Mouse (Mus musculus) G1E-ER4 (cell line): ENCODE measurements around the gene Ccdc28b. TPM values are rescaled to one million over a fixed set of nuclear protein-coding genes. Genes with fewer than 3 reads are reported as not detected.

Source experiments
- GATA1 ChIP-seq: IDR thresholded peaks from one replicate; pipeline ENCODE4 v1.8.0; 2012; ENCODE audit warnings: low read length, inconsistent platforms
- polyA plus RNA-seq: library from polyadenylated mRNA; stranded (reverse); fragments of >175 nt; gene quantifications from 2 replicates; pipeline ENCODE4 v1.2.3, GENCODE M21; 2012

Gene Ccdc28b
- polyA plus RNA-seq, 1 experiment = 11.2 TPM

DNA sequence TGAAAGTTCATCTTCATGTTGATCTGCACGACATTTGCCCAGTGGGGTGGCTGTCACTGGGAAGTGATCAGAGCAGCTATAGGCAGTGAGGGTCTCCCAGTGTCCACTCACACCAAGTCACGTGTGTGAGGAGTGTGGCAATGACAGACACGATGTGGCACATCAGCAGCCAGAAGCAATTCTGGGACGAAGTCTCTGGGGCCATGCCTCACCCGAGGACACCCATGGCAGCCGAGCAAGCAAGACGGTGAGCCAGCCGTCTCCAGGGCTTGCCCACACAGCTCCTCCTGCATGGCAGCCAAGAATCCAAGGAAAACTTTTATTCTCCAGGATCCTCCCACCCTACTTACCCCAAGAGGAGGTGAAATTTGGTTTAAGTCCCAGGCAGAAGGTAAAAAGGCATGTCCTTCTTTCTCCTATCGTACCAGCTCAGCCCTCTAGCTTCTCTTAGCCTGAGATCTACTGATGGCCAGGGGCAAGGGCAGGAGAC, 7.9 kb downstream of the Ccdc28b start:
- TF ChIP-seq GATA1 = no peak

DNA sequence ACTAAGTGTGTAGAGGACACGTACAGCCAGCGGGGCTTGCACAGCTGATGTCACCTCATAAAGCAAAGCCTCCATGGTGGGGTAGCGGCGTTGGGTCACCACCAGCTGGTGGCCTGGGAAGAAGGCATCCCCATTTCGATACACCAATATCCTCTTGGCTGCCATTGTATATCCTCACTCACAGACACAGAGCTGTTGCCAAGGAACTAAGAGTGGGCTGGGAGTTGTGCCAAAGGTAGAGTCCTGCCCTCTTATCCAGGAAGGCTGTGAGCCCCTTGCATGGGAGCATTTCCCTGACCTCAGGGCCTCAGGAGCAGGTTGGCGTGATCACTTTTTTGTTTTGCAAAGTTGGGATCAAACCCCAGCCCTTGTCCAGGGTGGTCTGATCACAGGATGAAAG, 9.7 kb downstream of the Ccdc28b start, which contains the start of gene Dcdc2b:
Dcdc2b (minus strand) TSS at position 165 of the 400 bp plus-strand sequence.
- no peak for TF ChIP-seq GATA1

DNA sequence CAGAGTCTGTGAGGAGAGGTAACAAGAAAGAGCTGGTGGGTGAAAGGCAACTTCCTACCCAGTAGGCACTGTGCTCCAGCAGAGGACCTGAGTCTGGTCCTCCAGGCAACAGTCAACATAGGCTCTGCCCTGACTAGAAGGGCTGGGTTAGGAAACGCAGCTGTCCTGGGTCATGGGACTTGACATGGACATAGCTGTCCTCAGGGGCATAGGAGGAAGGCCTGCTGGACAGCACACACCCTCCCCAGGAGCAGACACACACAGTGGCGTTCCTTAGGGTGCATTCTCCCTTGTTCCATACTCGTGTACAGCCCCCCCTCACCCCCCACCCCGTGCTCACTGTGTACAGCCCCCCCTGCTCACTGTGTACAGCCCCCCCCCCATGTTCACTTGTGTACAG, 13.3 kb downstream of the Ccdc28b start:
- TF ChIP-seq GATA1 = no peak

DNA sequence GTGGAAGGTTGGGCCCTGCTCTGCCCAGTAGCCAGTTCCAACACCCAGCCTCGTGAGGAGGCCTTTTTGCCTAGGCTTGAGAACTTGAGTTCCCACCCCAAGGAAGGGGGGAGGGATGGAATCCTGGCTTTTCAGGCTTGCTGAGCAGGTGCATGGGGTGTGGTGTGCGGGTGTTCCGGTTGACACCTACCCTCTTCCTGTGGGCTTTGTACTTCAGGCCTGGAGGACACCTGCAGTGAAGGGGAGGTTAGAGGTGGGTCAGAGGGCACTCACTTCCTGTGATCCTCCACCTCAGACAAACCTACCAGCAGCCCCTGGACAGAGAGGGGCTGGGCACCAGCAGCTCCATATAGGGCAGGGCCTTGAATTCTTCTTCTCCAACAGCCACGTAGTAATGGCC, 13.7 kb downstream of the Ccdc28b start:
- TF ChIP-seq GATA1 = no peak

DNA sequence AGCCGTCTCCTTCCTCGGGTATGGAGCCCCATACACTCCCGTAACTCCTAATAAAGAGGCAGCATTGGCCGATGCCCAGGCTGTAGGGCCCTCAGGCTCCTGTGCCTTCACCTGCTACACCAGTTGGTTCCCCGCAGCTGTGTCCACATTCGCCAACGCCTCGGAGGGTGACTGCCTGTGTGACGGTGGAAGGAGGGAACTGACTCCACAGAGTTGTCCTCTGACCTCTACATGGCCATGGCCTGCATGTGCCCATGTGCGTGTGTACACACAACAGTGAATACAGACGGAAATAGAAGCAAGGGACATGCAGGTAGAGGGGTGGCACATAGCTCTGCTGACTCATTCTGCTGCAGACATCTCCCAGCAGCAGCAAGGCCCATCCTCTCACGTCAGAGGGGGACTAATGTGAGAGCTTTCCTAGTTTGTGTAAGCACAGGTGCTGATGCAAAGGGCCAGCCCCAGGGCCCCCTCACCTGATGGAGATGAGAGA, 14.6 kb downstream of the Ccdc28b start:
- TF ChIP-seq GATA1 = no peak

DNA sequence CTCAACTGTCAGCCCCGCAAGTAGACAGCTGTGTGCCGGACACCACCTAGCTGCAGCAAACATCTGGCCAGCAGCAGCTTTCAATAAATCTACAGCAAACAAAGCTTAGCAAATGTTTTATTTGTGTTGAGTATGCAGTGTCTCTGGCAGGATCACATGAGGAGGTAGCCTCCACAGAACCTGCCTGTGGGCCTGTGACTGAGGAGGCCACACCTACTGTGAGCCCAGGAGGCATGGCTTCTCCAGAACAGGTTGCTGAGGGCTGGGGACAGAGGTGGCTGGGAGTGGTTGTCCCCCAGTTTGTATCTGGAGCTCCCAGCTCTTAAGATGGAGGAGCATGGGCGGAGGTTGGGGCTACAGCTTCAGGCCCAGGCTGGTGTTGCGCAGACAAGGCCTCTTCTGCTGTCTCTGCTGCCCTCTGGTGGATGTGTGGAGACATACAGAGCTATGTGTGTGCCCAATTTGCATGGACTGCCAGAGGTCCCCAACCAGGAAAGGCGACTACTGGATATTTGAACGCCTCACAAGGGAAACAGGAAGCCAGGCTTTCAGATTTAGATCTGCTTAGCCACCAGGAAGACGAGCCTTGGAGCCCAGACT, 15.2 kb downstream of the Ccdc28b start:
- no peak for TF ChIP-seq GATA1

DNA sequence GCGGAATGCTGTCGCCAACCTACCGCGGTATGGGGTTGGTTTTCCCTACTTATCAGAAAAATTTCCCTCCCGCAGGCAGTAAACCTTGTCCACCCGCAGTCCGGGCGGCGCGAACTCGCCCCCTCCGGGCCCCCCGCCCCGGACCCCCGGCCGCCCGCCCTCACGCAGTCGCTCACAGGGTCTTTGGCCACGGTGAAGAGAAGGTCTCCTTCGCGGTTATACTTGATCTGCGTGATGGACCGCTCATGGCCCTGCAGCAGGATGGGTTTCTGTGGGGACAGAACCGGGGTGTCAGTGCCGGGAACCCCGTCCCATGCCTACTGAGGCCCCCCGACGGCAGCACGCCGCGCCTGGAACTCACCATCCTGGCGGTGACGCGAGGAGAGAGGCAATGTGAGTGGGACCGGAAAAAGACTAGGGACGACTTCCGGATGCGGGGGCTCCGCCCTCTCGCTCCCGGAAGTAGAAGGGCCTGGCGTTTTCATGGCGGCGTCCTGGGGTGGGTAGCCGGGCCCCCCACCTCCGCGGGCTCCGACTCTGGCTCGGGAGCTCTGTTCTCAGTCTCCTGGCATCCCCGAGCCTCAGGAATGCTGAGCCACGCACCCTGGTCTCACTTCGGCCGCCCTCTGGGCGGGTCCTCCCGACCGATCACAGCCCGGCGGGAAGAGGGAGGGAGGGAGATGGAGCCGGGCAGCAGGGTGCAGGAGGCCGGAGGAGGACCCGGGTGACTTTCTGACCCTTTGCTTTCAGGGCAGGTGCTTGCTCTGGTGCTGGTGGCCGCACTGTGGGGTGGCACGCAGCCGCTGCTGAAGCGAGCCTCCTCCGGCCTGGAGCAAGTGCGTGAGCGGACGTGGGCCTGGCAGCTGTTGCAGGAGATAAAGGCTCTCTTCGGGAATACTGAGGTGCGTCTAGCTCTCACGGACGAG, 23.3 kb downstream of the Ccdc28b start, which contains the start of the genes Eif3i and Tmem234:
Eif3i (minus strand) TSS at position 416 of the 926 bp plus-strand sequence.
Tmem234 (plus strand) TSS at position 436 of the 926 bp plus-strand sequence.
- no peak for TF ChIP-seq GATA1

DNA sequence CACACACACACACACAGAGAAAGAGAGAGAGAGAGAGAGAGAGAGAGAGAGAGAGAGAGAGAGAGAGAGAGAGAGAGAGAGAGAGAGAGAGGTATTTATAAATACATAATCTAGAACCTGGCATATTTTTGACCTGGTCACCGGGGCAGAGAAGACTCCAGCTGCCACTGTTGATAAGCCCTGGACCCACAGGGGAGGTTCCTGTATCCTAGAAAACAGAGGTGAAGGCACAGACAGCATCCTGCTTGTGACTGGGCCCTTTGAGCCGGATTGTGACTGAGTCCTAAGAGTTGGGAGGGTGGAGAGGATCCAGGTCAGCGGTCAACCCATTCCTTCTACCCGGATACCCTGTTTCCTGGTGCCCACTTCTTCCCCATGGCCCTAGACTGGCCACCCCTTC, 34.9 kb downstream of the Ccdc28b start:
- no peak for TF ChIP-seq GATA1

DNA sequence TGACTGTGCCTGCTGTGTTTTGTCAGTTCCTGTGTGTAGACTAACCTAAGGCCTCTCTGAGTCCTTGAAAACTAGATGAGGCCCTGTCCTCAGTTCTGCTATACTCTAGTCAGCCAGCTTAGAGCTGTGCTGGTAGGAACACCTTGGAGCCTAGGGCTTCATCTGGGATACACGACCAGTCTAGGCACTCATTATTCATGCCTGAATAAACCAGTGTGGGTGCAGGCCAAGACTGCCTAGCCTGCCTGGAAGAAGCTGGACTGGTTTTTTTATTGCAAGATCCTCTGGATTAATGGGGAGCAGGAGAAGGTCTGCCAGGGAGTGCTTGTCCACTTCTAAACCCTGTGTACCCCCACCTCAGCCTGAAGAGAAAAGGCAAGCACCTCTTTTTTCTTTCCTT, 36.8 kb downstream of the Ccdc28b start:
- TF ChIP-seq GATA1 = no peak

DNA sequence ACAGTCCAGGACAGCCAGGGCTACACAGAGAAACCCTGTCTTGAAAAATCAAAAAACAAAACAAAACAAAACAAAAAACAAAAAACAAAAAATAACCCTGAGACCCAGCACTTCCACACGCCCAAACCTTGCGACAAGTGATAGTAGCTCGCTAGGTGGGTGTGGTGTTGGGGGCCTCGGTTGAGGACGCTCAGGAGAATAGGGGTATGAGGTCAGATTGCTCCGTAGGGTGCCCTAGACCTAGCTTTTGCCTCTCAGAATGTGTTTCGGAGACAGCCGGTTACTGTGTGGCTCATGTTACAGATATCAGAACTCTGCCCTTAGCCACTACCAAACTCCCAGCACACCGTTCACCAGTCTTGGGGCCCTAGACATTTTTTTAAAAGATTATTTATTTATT, 38.0 kb downstream of the Ccdc28b start:
- TF ChIP-seq GATA1 = no peak

DNA sequence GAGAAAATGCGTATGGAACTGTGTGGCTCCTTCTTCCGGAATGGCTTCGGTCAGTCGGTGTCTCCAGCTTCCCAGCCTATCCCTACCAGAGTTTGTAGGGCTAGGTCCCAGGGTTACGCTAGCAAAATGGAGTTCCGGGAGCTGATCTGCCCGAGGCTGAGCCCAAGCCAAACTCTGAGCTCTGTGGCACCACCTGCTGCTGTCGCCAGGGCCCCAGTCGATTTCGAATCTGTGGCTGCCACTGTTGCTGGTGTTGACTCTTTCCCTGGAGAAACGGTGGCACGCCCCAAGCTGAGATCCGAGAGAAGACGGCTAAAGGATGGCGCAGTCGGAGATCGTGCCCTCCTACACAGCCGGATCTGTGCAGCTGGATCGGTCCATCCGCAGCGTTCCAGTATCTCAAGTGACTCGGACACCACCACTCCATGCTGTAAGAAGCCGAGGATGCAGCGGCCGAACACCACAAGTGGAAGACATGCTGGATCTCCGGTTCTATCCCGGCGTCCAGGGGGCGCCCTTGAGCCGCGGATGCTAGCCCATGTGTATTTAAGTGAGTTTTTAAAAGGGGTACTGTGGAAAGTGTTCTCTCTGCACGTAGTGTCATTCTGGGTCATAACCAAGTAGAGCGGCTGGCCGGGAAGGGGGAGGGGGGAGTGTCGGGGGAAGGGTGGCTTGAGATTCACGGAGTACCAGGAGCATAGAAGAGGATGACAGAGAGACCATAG, 38.7 kb downstream of the Ccdc28b start:
- no peak for TF ChIP-seq GATA1

DNA sequence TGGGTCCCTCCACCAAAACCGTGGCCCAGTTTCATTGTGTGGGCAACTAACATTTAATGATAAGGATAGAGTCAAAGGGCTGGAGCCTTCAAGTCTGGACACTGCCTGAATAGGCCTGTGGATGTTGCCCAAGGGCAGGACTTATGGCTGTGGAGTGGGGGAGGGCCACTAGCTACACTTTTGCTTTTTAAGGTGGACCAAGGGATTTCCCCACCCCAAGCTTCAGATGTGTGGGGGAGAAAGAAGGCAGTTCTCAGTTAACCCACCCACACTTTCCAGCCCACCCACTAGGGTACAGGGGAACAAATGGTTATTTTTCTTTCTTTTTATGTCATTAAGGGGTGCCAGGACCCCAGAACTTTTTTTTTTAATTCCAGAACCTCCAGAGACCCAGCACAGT, 39.4 kb downstream of the Ccdc28b start:
- TF ChIP-seq GATA1 = no peak

DNA sequence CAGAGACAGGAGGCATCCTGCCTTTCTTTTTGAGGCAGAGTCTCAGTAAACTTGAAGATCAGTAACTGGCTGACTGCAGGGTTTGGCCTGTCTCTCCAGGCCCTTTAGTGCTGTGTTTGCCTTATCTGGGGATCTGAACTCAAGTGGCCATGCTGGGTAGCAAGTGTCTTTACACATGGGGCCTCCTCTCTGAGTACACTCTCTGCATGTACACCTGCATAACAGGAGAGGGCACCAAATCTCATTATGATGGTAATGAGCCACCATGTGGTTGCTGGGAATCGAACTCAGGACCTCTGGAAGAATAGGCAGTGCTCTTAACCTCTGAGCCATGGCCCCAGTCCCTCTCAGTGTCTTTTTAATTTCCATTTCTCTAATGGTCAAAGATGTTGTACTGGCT, 41.5 kb downstream of the Ccdc28b start:
- no peak for TF ChIP-seq GATA1

DNA sequence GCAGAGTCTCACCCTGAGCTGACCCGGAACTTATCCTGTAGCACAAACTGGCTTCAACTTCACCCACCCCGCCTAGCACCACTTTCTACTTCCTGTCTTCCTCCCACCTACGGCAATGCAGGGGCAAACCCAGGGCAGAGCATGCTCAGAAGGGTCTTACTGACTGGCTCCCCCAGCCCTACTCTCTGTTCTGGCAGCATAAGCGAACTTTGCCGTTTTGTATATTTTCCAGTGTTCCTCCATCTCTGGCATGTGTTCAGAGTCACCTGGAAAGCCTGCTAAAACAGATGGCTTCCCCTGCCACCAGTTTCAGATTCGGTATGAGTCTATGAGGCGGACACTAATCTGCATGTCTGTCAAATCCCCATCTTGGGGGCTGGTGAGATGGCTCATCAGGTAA, 43.4 kb downstream of the Ccdc28b start:
- TF ChIP-seq GATA1 = no peak

DNA sequence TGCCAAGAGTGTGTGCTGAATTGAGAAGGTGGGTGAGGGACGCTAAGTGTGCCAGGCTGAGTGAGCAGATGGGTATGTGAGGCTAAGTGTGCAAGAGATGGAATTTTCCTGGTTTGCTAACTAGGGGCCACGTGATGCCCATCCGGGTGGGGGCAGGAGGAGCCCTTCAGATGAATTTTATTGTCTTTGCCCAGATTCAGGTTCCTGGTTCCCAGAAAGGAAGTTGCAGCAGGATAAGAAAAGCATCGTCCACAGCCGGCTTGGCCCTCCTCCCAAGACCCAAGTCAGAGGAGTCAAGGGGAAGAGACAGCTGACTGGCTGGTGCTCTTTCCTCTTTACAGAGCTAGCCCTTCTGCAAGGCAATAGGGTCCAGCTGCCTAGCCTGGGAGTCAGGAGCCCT, 45.3 kb downstream of the Ccdc28b start, which contains the start of gene Fam167b:
Fam167b (minus strand) TSS at position 84 of the 400 bp plus-strand sequence.
- TF ChIP-seq GATA1 = no peak
